Mouse (Mus musculus) hindlimb bud, embryonic 11.5 days (tissue): ENCODE measurements at regions not wholly inside any gene's neighbourhood (a gene's known extent, or its start where the extent isn't known, plus 50 kb on each side); places are given as distances from the start of the nearest gene placed in this dataset.

ENCODE experiments used
- DNase-seq: peaks from one replicate; pipeline ENCODE4 v3.0.0-alpha.2; 2012; ENCODE audit warnings: low read depth, low spot score; ENCODE audit errors: extremely low spot score

GRCm38 (mm10) chr3:34860877-34861649 is 210.9 kb downstream of the Sox2 start:
- no peak for DNase-seq

DNA sequence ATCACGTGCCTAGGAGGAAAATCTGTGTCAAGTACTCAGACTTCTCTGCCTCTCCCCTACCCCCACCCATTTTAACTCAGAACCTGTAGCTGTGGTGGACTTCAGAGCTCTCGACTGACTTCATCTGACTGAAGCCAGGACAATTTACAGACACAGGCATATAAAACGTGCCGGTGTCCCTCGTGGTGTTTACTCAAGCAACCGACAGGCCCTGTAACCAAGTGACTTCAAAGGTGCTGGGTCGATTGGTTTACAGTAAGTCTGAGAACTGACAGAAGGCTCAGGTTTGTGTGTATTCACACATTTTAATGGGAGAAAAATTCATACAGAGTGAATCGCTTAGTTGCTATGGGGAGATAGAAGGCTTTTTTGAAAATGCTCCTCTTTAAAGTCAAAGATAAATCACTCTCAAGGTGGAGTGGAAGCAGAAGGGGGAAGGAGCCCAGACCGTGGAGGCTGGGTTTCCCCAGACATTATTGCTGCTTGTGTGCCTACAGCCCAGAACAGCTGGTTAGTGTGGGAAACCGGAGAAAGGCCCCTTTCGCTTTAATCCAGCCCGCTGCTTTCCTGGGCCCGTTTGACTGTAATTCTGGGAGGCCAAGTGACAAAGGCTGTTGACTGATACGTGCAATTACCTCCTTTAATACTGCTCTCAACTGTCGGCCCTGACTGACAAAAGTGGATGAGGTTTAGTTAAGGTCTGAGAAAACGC is 218.6 kb downstream of the Sox2 start:
- DNase-seq, result no peak

DNA sequence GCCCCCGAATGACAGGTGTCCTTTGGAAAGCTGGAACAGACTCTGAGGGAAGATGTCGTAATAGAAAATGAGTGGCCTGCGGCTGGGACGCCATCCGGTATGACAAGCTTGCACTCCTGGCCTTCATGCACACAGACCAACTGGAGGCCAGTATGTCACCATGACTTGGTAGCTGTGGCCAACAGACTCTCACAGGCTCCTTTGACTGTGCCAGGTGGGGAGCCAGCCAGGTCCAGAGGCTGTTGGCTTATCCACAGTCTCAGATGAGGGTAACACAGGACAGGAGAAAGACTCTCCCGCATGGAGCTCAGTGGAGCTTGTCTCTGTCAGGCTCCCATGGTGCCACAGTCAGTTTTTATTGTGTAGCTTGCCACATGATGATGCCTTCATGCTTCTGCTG is 219.7 kb downstream of the Sox2 start:
- DNase-seq, result no peak

DNA sequence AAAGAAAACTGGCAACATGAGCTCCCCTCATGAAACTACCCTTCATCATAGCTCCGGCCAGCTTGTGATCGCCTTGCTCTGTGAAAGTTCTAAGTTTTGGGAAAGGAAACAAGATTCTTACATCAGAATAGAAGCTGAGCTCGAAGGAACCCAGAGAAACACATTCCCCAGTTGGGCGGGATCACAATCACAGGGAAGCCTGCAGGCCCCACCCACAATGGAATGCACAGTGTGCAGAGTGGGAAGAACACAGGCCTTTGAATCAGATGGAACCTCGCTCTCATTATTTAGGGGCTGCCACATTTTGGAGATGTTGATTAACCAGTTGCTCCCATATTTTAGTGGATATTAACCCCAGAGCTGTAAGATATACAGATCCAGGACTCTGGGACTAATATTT is 234.9 kb downstream of the Sox2 start:
- DNase-seq, result no peak

DNA sequence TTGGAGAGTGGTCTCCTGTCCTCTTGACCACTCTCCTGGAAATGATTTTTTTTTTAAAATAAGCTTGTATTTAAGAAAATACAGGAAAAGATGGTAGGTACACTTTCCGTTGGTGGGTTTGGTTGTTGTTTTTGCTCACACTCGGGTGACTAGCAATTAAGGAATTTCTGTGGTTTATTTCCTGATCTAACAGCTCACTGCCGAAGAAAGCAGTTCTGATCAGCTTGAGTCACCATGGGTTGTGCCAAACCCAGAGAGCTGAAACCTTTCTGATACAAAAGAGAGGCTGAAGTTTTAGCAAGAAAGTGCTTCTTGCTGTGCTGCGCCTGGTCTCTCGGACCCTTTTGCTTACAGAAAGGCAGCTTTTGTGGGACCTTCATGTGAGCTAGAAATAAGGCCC is 243.2 kb downstream of the Sox2 start:
- DNase-seq, result no peak

DNA sequence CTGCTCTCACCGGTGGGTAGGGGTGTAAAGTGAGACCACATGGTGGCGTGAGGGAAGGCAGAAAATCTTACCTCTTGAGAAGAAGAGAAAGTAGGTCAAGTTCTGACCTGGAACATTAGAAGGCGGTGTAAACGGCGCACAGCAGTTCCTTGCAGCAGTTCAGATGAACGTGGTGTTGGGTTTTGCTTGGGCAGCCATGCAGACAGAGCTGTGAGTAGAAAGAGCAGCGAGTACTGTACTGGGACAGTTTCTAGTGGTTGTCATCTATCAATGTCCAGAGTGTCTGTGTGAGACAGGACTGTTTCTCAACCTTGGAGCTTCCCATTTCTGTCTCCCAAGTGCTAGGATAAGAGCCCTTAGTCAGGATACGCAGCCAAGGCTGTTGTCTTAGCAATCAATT is 252.9 kb downstream of the Sox2 start:
- no peak for DNase-seq

DNA sequence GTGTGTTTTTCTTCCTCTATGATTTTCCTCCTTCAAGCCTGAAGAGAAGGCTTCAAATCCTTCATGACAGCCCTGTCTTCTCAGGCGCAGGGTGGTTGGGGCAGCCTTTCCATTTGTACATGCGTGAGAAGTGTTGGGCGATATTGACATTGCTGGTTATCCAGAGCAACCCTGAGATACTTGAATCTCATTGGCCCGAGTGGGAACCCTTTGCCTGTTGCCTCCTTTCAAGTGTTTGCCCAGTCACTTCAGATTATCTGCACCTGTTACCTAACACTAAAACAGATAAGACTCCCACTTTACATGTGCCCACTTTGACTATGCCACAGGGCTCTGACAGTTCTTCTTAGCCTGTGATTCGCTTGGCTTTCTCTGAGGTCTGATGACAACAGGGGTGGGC is 258.3 kb downstream of the Sox2 start:
- no peak for DNase-seq

- no peak for DNase-seq
Measured at GRCm38 (mm10) chr3:34909350-34909749, 259.1 kb downstream of the Sox2 start.

DNA sequence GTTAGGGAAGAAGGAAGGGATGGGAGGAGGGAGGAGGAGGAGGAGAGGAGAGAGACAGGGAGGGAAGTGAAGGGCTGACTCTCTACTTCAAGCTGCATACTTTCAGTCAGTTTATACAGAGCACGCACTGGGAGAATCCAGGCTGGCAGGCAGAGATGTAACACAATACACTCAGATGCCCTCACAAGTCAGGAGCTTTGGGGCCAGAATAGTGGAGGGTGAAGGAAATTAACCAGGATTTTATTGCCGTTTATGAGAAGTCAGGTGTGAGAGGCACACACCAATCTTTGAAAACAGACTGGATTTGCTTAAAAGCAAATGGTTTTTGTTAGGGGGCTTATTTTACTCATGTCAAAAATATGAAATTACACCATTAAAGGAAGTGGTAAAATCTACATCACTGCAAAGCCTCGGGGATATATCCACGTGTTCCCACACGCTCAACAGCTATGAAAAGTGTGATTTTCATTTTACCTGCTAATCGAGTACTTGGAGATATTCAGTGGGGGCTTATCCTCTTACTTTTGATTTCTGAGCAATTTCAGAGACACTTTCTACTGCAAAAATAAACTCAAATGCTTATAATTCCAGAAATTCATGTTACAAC is 268.2 kb downstream of the Sox2 start:
- DNase-seq, result no peak

- no peak for DNase-seq
Measured at GRCm38 (mm10) chr3:34920497-34920896, 270.3 kb downstream of the Sox2 start.

DNA sequence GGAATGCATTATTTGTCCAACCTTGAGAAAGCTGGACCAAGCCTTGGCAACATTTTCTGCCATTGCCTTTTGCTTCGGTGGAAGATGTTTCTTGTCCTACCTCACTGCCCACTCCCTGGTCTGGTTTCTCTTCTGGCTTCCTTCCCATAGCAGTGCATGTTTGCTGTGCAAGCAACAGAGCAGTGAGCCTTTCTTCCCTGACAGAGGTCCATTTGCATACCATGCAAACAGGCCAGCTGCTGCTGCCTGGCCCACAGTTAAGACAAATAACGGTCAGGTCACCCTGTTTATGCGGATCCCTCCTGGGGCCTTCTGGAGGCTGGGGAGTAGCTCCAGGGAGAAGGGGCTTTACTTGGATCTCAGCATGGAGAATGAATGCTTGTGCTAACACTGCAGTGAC is 299.7 kb downstream of the Sox2 start:
- no peak for DNase-seq

- no peak for DNase-seq
Measured at GRCm38 (mm10) chr3:34956183-34956582, 306.0 kb downstream of the Sox2 start.

DNA sequence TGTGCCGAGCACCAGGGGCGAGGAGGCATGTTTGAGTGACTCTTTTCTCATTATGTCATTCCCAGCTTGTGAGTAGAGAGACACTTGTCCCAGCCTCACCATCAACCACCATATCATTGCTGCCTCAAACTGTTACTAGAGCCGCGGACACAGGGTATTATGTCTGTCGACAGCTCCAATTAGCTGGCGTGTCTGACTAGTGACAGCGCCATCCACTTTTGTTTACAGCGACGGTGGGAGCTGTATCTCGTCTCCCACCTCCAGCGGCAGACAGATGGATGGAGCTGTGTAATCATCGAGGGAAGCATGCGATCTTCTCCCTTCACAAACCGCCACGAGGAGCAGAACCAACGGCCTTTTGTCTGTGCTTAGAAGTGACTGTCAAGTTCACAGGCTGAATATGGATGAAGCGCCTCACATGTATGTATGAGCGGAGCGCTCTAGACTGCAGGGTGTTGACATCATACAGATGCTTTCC is 308.9 kb downstream of the Sox2 start:
- no peak for DNase-seq

GRCm38 (mm10) chr3:34966442-34966841 is 316.2 kb downstream of the Sox2 start:
- DNase-seq, result no peak

- DNase-seq, result no peak
Measured at GRCm38 (mm10) chr3:34967911-34968310, 317.7 kb downstream of the Sox2 start.

- DNase-seq, result no peak
Measured at GRCm38 (mm10) chr3:34971536-34971935, 321.3 kb downstream of the Sox2 start.

DNA sequence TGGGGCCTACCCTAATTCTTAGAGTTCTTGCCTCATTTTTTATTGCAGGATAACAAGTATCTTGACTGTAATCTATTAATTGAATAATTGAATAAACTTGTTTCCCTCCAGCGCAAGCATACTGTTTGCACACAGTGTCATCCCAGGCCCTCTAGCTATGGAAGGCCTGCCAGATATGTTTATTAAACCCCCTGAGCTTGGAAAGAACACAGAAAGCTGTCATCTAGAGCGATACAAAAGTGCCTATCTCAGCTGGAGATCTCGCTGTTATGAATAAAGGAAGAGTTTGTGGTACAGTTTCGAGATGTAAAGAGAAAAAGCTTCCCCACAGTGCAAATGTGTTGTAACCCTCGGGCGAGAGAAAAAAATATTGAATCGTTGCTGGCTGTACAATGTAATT is 324.2 kb downstream of the Sox2 start:
- no peak for DNase-seq
